Mouse (Mus musculus) T-cell, adult 66 days (primary cell): ENCODE measurements around the gene Ttl. TPM values are rescaled to one million over a fixed set of nuclear protein-coding genes. Genes with fewer than 3 reads are reported as not detected.

Source experiments
- total RNA-seq, 2 experiments: library from RNA; stranded (reverse); gene quantifications; 3 replicates in 1 of 2; 4 replicates in 1 of 2; pipeline ENCODE4 v1.2.4; 2023

The Ttl gene
- 1 to 10 TPM; 8.4 to 8.6 TPM for total RNA-seq

DNA sequence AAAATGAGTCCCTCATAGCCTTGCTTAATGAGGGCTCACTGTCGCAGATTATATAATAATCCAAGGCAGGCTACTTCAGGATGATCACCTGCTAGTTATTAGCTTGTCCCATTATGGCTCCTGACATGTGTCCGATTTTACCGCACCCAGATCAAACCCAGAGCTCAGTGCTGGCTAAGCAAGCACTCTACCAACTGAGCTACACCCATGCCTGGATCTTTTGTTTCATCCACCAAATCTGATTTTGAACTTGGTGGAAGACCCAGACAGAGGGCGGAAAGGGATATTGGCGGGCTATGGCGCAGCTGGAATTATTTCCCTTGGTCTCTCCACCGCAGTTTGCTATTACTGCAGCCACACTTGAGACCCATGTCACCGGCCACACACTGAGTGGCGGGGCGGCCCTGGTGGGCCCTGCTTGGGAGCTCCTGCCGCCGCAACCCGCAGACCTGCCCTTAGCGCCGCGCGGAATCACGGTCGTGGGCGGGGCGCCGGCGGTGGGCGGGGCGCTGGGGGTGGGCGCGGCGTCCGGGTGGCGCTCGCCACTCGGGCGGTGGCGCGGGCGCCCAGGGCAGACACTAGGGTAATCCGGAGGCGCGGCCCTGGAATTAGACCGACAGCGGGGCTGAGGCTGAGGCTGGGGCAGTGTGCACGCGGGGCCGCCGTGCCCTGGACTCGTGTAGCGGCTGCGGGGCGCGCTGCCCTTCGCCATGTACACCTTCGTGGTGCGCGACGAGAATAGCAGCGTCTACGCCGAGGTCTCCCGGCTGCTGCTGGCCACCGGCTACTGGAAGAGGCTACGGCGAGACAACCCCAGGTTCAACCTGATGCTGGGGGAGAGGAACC lies at the start of gene Ttl:
Gene Ttl, plus strand, starts transcription at position 506 of the 846 bp plus-strand sequence.

DNA sequence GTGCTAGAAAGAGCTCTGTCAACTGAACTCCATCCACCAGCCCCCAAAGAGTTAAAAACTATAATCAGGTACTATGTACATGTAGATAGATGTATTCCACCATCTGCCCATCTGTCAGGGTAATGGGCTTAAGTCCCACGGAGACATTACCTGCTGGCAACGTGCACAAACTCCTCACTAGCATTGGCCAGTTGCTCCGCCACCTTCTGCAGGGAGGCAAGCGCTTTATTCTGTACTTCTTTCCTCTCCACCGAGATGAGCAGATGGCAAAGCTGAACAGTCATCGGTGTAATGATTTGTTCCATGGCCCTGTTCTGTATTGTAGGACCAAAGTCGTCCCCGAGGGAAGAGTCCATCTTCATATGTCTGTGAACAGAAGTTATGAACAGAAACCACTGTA lies 17.9 kb upstream of the Ttl start, which contains the start of gene Vinac1:
Gene Vinac1, minus strand, starts transcription at position 362 of the 400 bp plus-strand sequence.

DNA sequence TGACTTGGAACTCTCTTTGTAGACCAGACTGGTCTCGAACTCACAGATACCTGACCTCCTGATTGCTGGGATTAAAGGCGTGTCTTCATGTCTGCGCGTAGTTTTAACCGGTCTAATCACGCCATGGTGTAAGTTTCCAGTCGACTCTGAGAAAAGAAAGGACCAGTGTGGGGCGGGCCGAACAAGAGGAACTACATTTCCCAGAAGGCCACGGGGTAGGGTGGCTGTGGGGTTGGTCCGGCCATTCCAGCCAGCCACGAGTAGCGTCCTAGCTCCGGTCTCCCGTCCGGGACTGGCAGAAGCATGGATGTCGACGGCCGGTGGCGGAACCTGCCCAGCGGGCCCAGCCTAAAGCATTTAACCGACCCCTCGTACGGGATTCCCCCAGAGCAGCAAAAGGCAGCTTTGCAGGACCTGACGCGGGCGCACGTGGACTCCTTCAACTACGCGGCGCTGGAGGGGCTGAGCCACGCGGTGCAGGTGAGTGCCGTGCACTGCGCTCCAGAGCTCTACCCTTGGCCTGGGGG lies 35.1 kb downstream of the Ttl start, which contains the start of gene Polr1b:
Gene Polr1b, plus strand, starts transcription at position 212 of the 527 bp plus-strand sequence.

DNA sequence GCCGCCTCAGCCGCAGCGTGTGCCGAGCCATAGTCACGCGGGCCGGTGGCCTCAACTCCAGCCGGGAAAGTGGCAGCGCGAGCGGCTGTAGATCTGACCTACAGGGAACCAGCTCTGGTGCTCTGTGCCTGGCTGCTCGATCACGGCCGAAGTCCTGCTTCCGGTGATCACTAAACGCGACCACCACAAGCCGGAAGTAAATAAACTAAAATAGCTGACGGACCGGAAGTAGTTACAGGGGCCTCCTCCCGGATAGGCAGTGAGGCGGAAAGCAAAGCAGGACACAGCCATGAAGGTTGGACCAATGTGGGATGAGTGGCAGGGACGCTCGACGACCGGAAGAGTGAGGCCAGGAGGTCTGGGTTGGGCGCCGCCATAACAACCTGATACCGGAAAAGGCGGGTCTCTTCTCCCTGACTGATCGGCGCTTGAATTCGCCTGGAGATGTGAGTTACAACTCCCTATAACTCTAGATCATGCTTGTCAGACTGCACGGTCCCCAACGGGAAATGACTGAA lies 63.7 kb downstream of the Ttl start, which contains the start of gene Chchd5:
Gene Chchd5, plus strand, starts transcription at position 289 of the 518 bp plus-strand sequence.

Other genes starting within 250 kb of the Ttl start
- 10 to 100 TPM; 40.3 to 46.2 TPM for gene Tmem87b, start 247.8 kb upstream of the Ttl start, total RNA-seq
- not detected for gene Fbln7, start 203.0 kb upstream of the Ttl start, total RNA-seq
- 1 to 10 TPM; 6.9 to 7.6 TPM for gene Zc3h8, start 121.9 kb upstream of the Ttl start, total RNA-seq
- 10 to 100 TPM; 10.5 to 15.7 TPM for gene Zc3h6, start 98.5 kb upstream of the Ttl start, total RNA-seq
- gene Gm10762, start 98.2 kb upstream of the Ttl start, total RNA-seq, result 1 to 10 TPM; 3.3 to 5.8 TPM
- not detected for gene Vinac1, start 17.8 kb upstream of the Ttl start, total RNA-seq
- 10 to 100 TPM; 54.0 to 59.4 TPM for gene Polr1b, start 35.1 kb downstream of the Ttl start, total RNA-seq
- gene Chchd5, start 63.8 kb downstream of the Ttl start, total RNA-seq, result 10 to 100 TPM; 13.8 to 16.9 TPM
- gene Slc20a1, start 132.8 kb downstream of the Ttl start, total RNA-seq, result 100 to 1,000 TPM; 254 to 256 TPM
- gene Ckap2l, start 231.3 kb downstream of the Ttl start, total RNA-seq, result 1 to 10 TPM in 1 of 2 experiments, under 1 TPM in 1; 0.89 to 2.7 TPM
- gene Il1a, start 244.0 kb downstream of the Ttl start, total RNA-seq, result not detected